Mouse (Mus musculus) heart, postnatal 0 days (tissue): Measurements from ENCODE around the gene 4930469K13Rik.

Source experiments
- CTCF ChIP-seq: IDR thresholded peaks from 2 replicates; pipeline ENCODE4 v1.5.1; 2016; ENCODE audit warnings: antibody characterized with exemption, control low read depth, low read depth
- EP300 ChIP-seq: IDR thresholded peaks from 2 replicates; pipeline ENCODE4 v1.6.1; 2016; ENCODE audit warnings: antibody characterized with exemption, low read depth

DNA sequence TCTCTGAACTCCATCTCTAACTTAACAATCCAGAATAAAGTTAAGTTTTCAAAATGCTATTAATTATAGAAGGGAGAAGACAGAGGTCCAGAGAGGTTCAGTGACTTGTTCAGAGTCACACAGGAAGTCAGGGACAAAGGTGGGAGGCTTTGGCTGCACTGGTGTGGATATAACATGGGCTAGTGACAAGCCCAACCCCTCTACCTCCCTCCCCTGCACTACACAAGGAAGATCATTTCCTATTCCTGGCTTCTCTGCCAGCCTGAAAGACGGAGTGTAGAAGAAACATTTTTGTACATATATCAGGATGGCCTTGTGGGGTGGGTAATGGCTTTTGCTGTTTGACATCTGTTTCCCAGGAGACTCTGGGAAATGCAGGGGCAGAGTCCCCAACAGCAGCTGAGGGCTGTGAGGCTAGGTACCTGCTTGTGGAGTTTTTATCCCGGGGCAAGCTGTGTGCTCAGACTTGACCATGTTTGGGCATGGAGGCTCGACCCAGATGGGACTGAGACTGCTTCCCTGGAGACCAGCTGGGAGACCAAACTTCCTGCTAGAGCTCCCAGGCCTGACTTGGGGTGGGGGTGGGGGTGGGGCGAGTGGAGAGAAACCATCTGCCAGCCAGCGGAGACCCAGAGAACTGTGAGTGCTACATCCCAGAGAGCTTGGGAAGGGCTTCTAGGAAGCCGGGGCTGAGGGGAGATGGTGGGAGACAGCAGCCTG lies 135.5 kb downstream of the 4930469K13Rik start, which contains the start of gene Kcnmb1:
- TF ChIP-seq CTCF: no peak
- no peak for TF ChIP-seq EP300
